Mouse (Mus musculus): ENCODE results near the gene Ncoa4.

DNA sequence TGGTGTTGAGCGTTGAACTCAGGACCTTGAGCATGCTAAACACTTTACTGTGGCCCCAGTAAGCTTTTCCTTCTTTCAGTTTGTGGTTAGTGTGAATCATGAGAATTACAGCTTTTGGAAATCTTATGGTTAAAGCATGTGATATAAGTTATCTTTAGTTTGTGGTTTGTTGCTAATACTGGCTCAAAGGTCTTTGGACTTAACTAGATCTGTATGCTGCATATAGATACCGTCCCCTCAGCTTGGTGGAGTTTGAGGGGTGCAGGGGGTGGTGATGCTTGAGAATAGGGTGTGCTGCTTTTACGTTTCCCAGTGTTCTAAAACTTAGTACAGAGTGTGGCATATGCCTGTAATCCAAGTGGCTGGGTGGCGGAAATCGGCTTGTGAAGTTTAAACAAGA, 7.7 kb downstream of the Ncoa4 start:
- TF ChIP-seq CHD2 (IDR thresholded peaks at IDR 0.05; ENCODE audit: low read depth, low read length) = no peak
- no peak for TF ChIP-seq HCFC1 (IDR thresholded peaks at IDR 0.05; ENCODE audit: borderline replicate concordance, insufficient read depth, low read length)
